Mouse (Mus musculus) heart, postnatal 0 days (tissue): ENCODE data around the gene Clspn. TPM values are rescaled to one million over a fixed set of nuclear protein-coding genes. Genes with fewer than 3 reads are reported as not detected.
A peak's percentile ranks its signal among the peaks of the same experiment; 100 is the strongest.

Experiments used
- ATAC-seq: fragments of 200-750 bp; cut with Nextera tagmentation; 2 replicates; pipeline ENCODE4 v1.8.0; 2017; ENCODE audit warnings: low read depth, moderate number of reproducible peaks, moderate library complexity; ENCODE audit not compliant: insufficient read depth
- DNase-seq: peaks from one replicate; pipeline ENCODE4 v3.0.0-alpha.2; 2016; ENCODE audit warnings: low spot score
- H3K27ac ChIP-seq: fragments of 300-500 bp; sonication (generic); 2 replicates; pipeline ENCODE4 v1.5.1; 2014; ENCODE audit warnings: low read depth, mild to moderate bottlenecking
- H3K27me3 ChIP-seq: fragments of 300-500 bp; sonication (generic); 2 replicates; pipeline ENCODE4 v1.6.1; 2014; ENCODE audit warnings: low read length, mixed read lengths; ENCODE audit not compliant: control insufficient read depth, insufficient read depth
- H3K36me3 ChIP-seq: fragments of 300-500 bp; sonication (generic); replicated peaks from 2 replicates; pipeline ENCODE4 v1.6.1; 2014; ENCODE audit warnings: low read length, mixed read lengths; ENCODE audit not compliant: control insufficient read depth, insufficient read depth
- H3K4me1 ChIP-seq: fragments of 300-500 bp; sonication (generic); 2 replicates; pipeline ENCODE4 v1.6.1; 2014; ENCODE audit warnings: antibody characterized with exemption; ENCODE audit not compliant: control insufficient read depth, insufficient read depth
- H3K4me2 ChIP-seq: fragments of 300-500 bp; sonication (generic); 2 replicates; pipeline ENCODE4 v1.6.1; 2014; ENCODE audit warnings: low read depth, mild to moderate bottlenecking, low read length, moderate library complexity
- H3K4me3 ChIP-seq: fragments of 300-500 bp; sonication (generic); 2 replicates; pipeline ENCODE4 v1.5.1; 2014; ENCODE audit warnings: low read depth, low read length
- H3K9ac ChIP-seq: fragments of 300-500 bp; sonication (generic); replicated peaks from 2 replicates; pipeline ENCODE4 v1.6.1; 2014; ENCODE audit warnings: low read depth, low read length, mixed read lengths
- H3K9me3 ChIP-seq: fragments of 300-500 bp; sonication (generic); replicated peaks from 2 replicates; pipeline ENCODE4 v1.6.1; 2016; ENCODE audit warnings: low read length; ENCODE audit not compliant: control insufficient read depth
- CTCF ChIP-seq: IDR thresholded peaks from 2 replicates; pipeline ENCODE4 v1.5.1; 2016; ENCODE audit warnings: antibody characterized with exemption, control low read depth, low read depth
- EP300 ChIP-seq: IDR thresholded peaks from 2 replicates; pipeline ENCODE4 v1.6.1; 2016; ENCODE audit warnings: antibody characterized with exemption, low read depth
- WGBS: fragments of 180-500 bp; shearing (Covaris S2); extraction: QIAGEN DNeasy Blood & Tissue Kit; methylation state at CpG from one replicate; pipeline ENCODE4 v1.1.7; 2014; 5-methylcytosine and 5-hydroxymethylcytosine counted together
- polyA plus RNA-seq: library from polyadenylated mRNA; unstranded; fragments of >200 nt; fragmentation: Nextera tagmentation; extraction: Ambion mirVana; gene quantifications from 2 replicates; pipeline ENCODE4 v1.2.1, GENCODE M21; 2015
- total RNA-seq: library from RNA; depleted of rRNA; stranded (reverse); fragments of >200 nt; gene quantifications from 2 replicates; pipeline ENCODE4 v1.2.3, GENCODE M21; 2014; ENCODE audit warnings: low replicate concordance

Gene Clspn
- total and polyA plus RNA-seq, 2 experiments from 2014 or later = 6.9 to 7.0 TPM

GRCm38 (mm10) chr4:126599971-126600754, 43.4 kb downstream of the Clspn start:
- TF ChIP-seq CTCF (peak; percentile 80), EP300 (no peak)
- Histone ChIP-seq H3K4me3 (no peak overlapping the region), H3K4me1 (0 out of 2 replicates have a peak, but pooled peaks cover 4% of the 10 kb centered on the region), H3K27ac (no peak overlapping the region), H3K27me3 (no peaks in the 10 kb centered on the region), H3K36me3 (no peaks in the 10 kb centered on the region), H3K9ac (no peak overlapping the region), H3K4me2 (no peak overlapping the region), H3K9me3 (no peaks in the 10 kb centered on the region)
- 30% methylated on average over 8 of the region's 8 CpGs for WGBS
- ATAC-seq = no peak
- DNase-seq = peak; percentile 64

GRCm38 (mm10) chr4:126601597-126602444, 45.1 kb downstream of the Clspn start:
- H3K9ac ChIP-seq = no peak overlapping the region
- TF ChIP-seq CTCF (no peak), EP300 (no peak)
- 0 out of 2 replicates have a peak, but pooled peaks cover 4% of the 10 kb centered on the region for H3K4me1 ChIP-seq
- no peak overlapping the region for H3K4me3 ChIP-seq
- ATAC-seq (no peak), DNase-seq (peak; percentile 16)
- peak overlapping the region; percentile 8; the same call in 1 of the 2 replicates for H3K4me2 ChIP-seq
- no peaks in the 10 kb centered on the region for H3K27me3 ChIP-seq
- H3K27ac ChIP-seq = no peak overlapping the region
- H3K36me3 ChIP-seq = no peaks in the 10 kb centered on the region
- WGBS = 19% methylated on average over 20 of the region's 22 CpGs
- H3K9me3 ChIP-seq = no peaks in the 10 kb centered on the region

- WGBS = 21% methylated on average over 6 of the region's 6 CpGs
- H3K4me3 ChIP-seq = no peak overlapping the region
- no peak for ATAC-seq
Measured at GRCm38 (mm10) chr4:126602445-126602762, 45.7 kb downstream of the Clspn start.

GRCm38 (mm10) chr4:126604141-126604540, 47.4 kb downstream of the Clspn start:
- Histone ChIP-seq H3K9me3 (no peaks in the 10 kb centered on the region), H3K27me3 (no peaks in the 10 kb centered on the region), H3K27ac (no peak overlapping the region), H3K36me3 (no peaks in the 10 kb centered on the region), H3K9ac (no peak overlapping the region), H3K4me2 (no peak overlapping the region), H3K4me1 (0 out of 2 replicates have a peak, but pooled peaks cover 4% of the 10 kb centered on the region), H3K4me3 (no peak overlapping the region)
- DNase-seq = no peak
- no peak for ATAC-seq
- 69% methylated on average over 2 of the region's 2 CpGs for WGBS
- TF ChIP-seq CTCF (no peak), EP300 (no peak)

More at GRCm38 (mm10) chr4:126602445-126602762, 45.7 kb downstream of the Clspn start:
- H3K27me3 ChIP-seq = no peaks in the 10 kb centered on the region
- DNase-seq = no peak
- H3K4me1 ChIP-seq = 0 out of 2 replicates have a peak, but pooled peaks cover 4% of the 10 kb centered on the region
- no peaks in the 10 kb centered on the region for H3K9me3 ChIP-seq
- no peak overlapping the region for H3K27ac ChIP-seq
- no peaks in the 10 kb centered on the region for H3K36me3 ChIP-seq
- no peak overlapping the region for H3K9ac ChIP-seq
- TF ChIP-seq EP300 (no peak), CTCF (no peak)
- no peak overlapping the region for H3K4me2 ChIP-seq

GRCm38 (mm10) chr4:126605751-126606150, 49.0 kb downstream of the Clspn start:
- no peak for DNase-seq
- Histone ChIP-seq H3K9me3 (no peaks in the 10 kb centered on the region), H3K4me3 (no peak overlapping the region), H3K9ac (no peak overlapping the region), H3K4me2 (no peak overlapping the region), H3K36me3 (no peaks in the 10 kb centered on the region), H3K4me1 (0 out of 2 replicates have a peak, but pooled peaks cover 4% of the 10 kb centered on the region), H3K27me3 (no peaks in the 10 kb centered on the region), H3K27ac (no peak overlapping the region)
- WGBS = 67% methylated on average over 4 of the region's 4 CpGs
- no peak for ATAC-seq
- TF ChIP-seq EP300 = no peak
- TF ChIP-seq CTCF = no peak
